Mouse (Mus musculus): ENCODE data around the gene Lrrc17. TPM values are rescaled to one million over a fixed set of nuclear protein-coding genes. Genes with fewer than 3 reads are reported as not detected.

Gene Lrrc17
- 2.0 and 2.5 TPM in 2 replicates for polyA plus RNA-seq (2015; fragmentation: Nextera tagmentation; extraction: Ambion mirVana)

- H3K4me1 ChIP-seq (replicated peaks) = no peaks in the 10 kb centered on the region
- H3K36me3 ChIP-seq (replicated peaks) = no peaks in the 10 kb centered on the region
- H3K4me2 ChIP-seq = no peak within 1 kb of the TSS
- WGBS (ENCODE audit: insufficient replicate concordance) = 59% methylated on average over 17 of the region's 17 CpGs
- H3K27ac ChIP-seq (replicated peaks) = no peak within 1 kb of the TSS
- H3K9ac ChIP-seq = no peak within 1 kb of the TSS
- H3K27me3 ChIP-seq = no peaks in the 10 kb centered on the region
- no peak for ATAC-seq (ENCODE audit: insufficient read depth)
- no peak within 1 kb of the TSS for H3K4me3 ChIP-seq (replicated peaks)
- H3K9me3 ChIP-seq (replicated peaks) = no peaks in the 10 kb centered on the region
These were observed at the start of gene Lrrc17 for GRCm38 (mm10) chr5:21543409-21544201. Lrrc17 (plus strand) TSS chr5:21543559.

DNA sequence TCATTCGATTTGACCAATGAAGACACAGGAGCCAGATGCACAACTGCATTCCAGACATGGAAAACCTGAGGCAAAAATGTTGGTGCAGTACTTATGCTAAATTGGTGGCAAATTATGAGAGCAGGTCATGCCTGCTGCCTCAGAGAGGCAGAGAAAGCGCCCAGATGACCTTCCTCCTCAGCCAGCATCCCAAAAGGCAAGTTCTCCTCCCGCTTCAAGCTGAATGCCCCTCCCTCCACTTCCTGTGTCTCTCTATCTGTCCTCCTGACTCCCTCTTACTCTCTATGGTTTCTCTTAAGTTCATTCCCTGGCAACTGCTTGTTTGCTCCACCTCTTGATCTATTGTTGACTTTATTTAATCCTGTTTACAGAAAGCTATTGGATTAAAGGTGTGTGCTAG, 48.6 kb upstream of the Lrrc17 start:
- Histone ChIP-seq H3K9me3 (replicated peaks) (no peaks in the 10 kb centered on the region), H3K36me3 (replicated peaks) (no peaks in the 10 kb centered on the region), H3K9ac (no peak overlapping the region), H3K27me3 (no peaks in the 10 kb centered on the region), H3K4me3 (replicated peaks) (no peak overlapping the region), H3K27ac (replicated peaks) (no peak overlapping the region), H3K4me1 (replicated peaks) (no peaks in the 10 kb centered on the region), H3K4me2 (no peak overlapping the region)
- 25% methylated on average over 3 of the region's 3 CpGs for WGBS (ENCODE audit: insufficient replicate concordance)
- ATAC-seq (ENCODE audit: insufficient read depth) = no peak

DNA sequence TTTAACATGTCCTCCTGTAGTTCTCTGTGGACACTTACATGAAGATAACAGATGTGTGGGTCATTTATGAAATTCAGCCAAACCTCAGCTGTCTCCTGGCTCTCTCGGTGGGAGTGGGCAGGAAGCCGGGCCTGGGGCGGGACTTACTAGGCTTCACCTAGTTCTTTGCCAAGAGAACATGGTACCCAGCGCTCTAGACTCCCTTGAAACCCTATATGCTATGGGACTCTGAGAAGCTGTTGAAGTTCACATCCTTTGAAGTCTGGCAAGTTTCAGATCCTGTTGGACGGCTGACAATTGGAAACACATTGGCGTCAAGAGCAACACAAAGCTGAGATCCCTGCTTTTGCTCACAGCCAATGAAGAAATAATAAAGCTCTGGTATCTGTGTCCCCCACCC, 47.0 kb upstream of the Lrrc17 start:
- H3K27ac ChIP-seq (replicated peaks) = no peak overlapping the region
- 67% methylated on average over 6 of the region's 6 CpGs for WGBS (ENCODE audit: insufficient replicate concordance)
- ATAC-seq (ENCODE audit: insufficient read depth) = no peak

DNA sequence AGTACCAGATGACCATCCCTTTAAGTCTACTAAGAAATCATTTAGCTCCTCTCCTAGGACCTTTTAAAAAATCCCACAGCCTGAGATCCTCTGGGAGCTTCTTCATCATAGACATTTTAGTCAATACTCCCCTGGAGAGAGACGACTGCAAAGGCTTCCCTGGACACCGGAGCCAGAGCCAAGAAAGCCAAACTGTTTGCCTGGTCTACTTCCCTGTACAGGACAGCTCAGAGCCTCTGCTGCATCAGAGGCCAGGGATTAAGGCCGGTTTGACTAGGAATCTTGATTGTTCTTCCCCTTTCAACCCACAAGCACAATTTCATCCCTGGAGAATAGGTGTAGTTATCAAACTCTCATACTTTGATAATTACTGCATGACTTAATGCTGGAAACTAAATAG, 46.5 kb upstream of the Lrrc17 start:
- no peaks in the 10 kb centered on the region for H3K27me3 ChIP-seq
- ATAC-seq (ENCODE audit: insufficient read depth) = no peak
- no peaks in the 10 kb centered on the region for H3K4me1 ChIP-seq (replicated peaks)
- no peak overlapping the region for H3K4me3 ChIP-seq (replicated peaks)
- no peak overlapping the region for H3K9ac ChIP-seq
- no peak overlapping the region for H3K27ac ChIP-seq (replicated peaks)
- no peaks in the 10 kb centered on the region for H3K36me3 ChIP-seq (replicated peaks)
- WGBS (ENCODE audit: insufficient replicate concordance) = 60% methylated on average over 3 of the region's 3 CpGs
- H3K9me3 ChIP-seq (replicated peaks) = no peaks in the 10 kb centered on the region
- no peak overlapping the region for H3K4me2 ChIP-seq

More for the DNA sequence above, 47.0 kb upstream of the Lrrc17 start:
- no peaks in the 10 kb centered on the region for H3K36me3 ChIP-seq (replicated peaks)
- H3K4me1 ChIP-seq (replicated peaks) = no peaks in the 10 kb centered on the region
- no peak overlapping the region for H3K4me2 ChIP-seq
- H3K9ac ChIP-seq = no peak overlapping the region
- no peaks in the 10 kb centered on the region for H3K27me3 ChIP-seq
- no peak overlapping the region for H3K4me3 ChIP-seq (replicated peaks)
- H3K9me3 ChIP-seq (replicated peaks) = no peaks in the 10 kb centered on the region

- H3K4me3 ChIP-seq (replicated peaks) = no peak overlapping the region
- 69% methylated on average over 2 of the region's 2 CpGs for WGBS (ENCODE audit: insufficient replicate concordance)
- no peak for ATAC-seq (ENCODE audit: insufficient read depth)
These were observed 44.9 kb upstream of the Lrrc17 start for GRCm38 (mm10) chr5:21498490-21498889.

DNA sequence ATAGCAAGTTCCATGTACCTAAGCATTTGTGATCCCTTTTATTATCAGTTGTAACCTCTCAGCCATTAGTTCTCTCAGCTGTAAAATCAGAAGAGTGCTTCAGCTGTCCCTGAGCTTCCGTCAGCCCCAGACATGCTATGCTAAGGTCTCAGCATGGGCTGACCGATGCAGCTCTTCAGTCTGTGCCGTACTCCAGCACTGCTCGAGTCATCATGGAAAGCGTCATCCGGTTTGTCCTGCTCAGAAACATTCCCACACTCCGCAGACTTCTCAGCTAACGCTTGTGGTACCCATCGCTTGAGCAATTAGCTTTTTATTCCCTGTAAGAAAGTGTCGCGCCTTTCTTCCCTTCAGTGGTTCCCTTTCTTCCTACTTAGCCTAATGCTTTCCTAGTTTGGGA, 44.4 kb upstream of the Lrrc17 start:
- H3K4me2 ChIP-seq = no peak overlapping the region
- H3K4me3 ChIP-seq (replicated peaks) = no peak overlapping the region
- H3K9me3 ChIP-seq (replicated peaks) = no peaks in the 10 kb centered on the region
- no peaks in the 10 kb centered on the region for H3K4me1 ChIP-seq (replicated peaks)
- H3K9ac ChIP-seq = no peak overlapping the region
- no peak for ATAC-seq (ENCODE audit: insufficient read depth)
- no peak overlapping the region for H3K27ac ChIP-seq (replicated peaks)
- H3K36me3 ChIP-seq (replicated peaks) = no peaks in the 10 kb centered on the region
- WGBS (ENCODE audit: insufficient replicate concordance) = 82% methylated on average over 11 of the region's 11 CpGs
- no peaks in the 10 kb centered on the region for H3K27me3 ChIP-seq

More at GRCm38 (mm10) chr5:21498490-21498889, 44.9 kb upstream of the Lrrc17 start:
- Histone ChIP-seq H3K27me3 (no peaks in the 10 kb centered on the region), H3K9me3 (replicated peaks) (no peaks in the 10 kb centered on the region), H3K27ac (replicated peaks) (no peak overlapping the region), H3K4me1 (replicated peaks) (no peaks in the 10 kb centered on the region), H3K36me3 (replicated peaks) (no peaks in the 10 kb centered on the region), H3K9ac (no peak overlapping the region), H3K4me2 (no peak overlapping the region)

- no peaks in the 10 kb centered on the region for H3K4me1 ChIP-seq (replicated peaks)
- H3K36me3 ChIP-seq (replicated peaks) = no peaks in the 10 kb centered on the region
- H3K27ac ChIP-seq (replicated peaks) = no peak overlapping the region
- no peaks in the 10 kb centered on the region for H3K27me3 ChIP-seq
- WGBS (ENCODE audit: insufficient replicate concordance) = 72% methylated on average over 10 of the region's 10 CpGs
- ATAC-seq (ENCODE audit: insufficient read depth) = no peak
- no peak overlapping the region for H3K4me3 ChIP-seq (replicated peaks)
- no peak overlapping the region for H3K4me2 ChIP-seq
- no peaks in the 10 kb centered on the region for H3K9me3 ChIP-seq (replicated peaks)
- no peak overlapping the region for H3K9ac ChIP-seq
These were observed 43.2 kb upstream of the Lrrc17 start for GRCm38 (mm10) chr5:21500133-21500532.

DNA sequence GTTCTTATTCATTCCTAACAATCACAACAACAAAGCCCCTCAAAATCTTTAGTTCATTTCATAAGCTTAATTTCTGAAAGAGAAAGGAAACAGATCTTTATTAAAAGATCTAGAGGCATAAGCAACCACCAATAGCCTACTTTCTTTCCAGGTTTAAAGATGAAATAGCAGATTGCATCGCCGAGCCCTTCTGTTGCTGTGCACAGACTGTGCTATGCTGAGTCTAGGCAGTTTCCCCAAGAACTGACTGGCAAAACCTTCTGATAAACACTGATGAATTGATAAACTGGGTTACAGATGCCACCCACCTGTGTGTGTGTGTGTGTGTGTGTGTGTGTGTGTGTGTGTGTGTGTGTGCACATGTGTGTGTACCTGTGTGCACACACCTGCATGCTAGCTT, 42.4 kb upstream of the Lrrc17 start:
- Histone ChIP-seq H3K4me3 (replicated peaks) (no peak overlapping the region), H3K36me3 (replicated peaks) (no peaks in the 10 kb centered on the region), H3K27me3 (no peaks in the 10 kb centered on the region), H3K9me3 (replicated peaks) (no peaks in the 10 kb centered on the region), H3K4me2 (no peak overlapping the region), H3K9ac (no peak overlapping the region), H3K27ac (replicated peaks) (no peak overlapping the region), H3K4me1 (replicated peaks) (no peaks in the 10 kb centered on the region)
- 68% methylated on average over 2 of the region's 2 CpGs for WGBS (ENCODE audit: insufficient replicate concordance)
- no peak for ATAC-seq (ENCODE audit: insufficient read depth)

DNA sequence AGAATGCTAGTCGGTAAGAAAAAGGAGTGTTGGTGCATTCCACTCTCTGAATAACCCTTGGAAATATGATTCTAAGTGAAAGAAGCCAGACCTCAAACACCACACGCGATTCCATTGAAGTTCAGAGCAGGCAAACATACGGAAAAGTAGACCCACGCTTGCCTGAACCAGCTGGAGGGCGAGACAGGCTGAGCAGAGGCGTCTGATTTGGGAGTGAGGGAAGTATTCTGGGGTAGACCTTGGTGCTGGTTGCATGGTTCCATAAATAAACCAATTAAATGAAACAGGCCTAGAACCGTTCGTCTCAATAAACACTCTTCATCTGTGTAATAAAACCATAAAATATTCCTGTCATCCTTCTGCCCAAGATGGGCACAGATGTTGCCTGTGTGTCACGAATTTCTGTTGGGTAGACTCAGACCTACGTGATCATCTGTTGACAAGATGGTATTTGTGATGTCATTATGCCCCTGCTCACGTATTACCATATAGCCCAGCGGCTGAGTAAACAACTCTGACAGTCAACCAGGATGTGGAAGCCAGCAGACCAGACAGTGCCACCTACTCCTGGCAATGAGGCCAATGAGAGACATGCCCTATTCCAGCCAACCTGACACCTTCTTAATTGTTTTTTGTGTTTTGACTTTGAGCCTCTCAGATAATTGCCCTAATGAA, 40.3 kb upstream of the Lrrc17 start:
- Histone ChIP-seq H3K9ac (no peak overlapping the region), H3K4me1 (replicated peaks) (no peaks in the 10 kb centered on the region), H3K27me3 (no peaks in the 10 kb centered on the region), H3K36me3 (replicated peaks) (no peaks in the 10 kb centered on the region), H3K4me2 (no peak overlapping the region), H3K4me3 (replicated peaks) (no peak overlapping the region), H3K9me3 (replicated peaks) (no peaks in the 10 kb centered on the region), H3K27ac (replicated peaks) (no peak overlapping the region)
- WGBS (ENCODE audit: insufficient replicate concordance) = 65% methylated on average over 13 of the region's 13 CpGs
- no peak for ATAC-seq (ENCODE audit: insufficient read depth)

DNA sequence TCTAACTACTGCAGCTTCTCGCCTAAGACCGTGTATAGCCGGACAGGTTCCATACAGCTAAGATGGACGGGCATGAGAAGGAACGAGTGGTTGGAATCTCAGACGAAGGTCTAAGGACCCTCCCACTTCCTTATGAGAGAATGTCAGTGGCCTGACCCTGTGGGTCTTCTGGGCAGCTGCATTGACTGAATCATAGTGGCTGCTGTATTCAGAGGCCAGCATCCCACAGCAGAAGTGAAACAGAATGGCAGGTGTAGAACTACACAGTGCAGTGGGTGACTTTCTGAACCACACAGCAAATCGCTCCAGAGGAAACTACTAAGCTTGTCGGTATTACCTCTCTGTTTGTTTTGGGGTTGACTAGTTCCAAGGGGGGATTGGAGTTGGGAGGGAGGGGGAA, 38.2 kb upstream of the Lrrc17 start:
- no peaks in the 10 kb centered on the region for H3K27me3 ChIP-seq
- no peak overlapping the region for H3K4me3 ChIP-seq (replicated peaks)
- no peak overlapping the region for H3K27ac ChIP-seq (replicated peaks)
- H3K4me2 ChIP-seq = no peak overlapping the region
- H3K9ac ChIP-seq = no peak overlapping the region
- H3K9me3 ChIP-seq (replicated peaks) = no peaks in the 10 kb centered on the region
- no peaks in the 10 kb centered on the region for H3K36me3 ChIP-seq (replicated peaks)
- H3K4me1 ChIP-seq (replicated peaks) = no peaks in the 10 kb centered on the region
- 66% methylated on average over 8 of the region's 8 CpGs for WGBS (ENCODE audit: insufficient replicate concordance)
- ATAC-seq (ENCODE audit: insufficient read depth) = no peak

DNA sequence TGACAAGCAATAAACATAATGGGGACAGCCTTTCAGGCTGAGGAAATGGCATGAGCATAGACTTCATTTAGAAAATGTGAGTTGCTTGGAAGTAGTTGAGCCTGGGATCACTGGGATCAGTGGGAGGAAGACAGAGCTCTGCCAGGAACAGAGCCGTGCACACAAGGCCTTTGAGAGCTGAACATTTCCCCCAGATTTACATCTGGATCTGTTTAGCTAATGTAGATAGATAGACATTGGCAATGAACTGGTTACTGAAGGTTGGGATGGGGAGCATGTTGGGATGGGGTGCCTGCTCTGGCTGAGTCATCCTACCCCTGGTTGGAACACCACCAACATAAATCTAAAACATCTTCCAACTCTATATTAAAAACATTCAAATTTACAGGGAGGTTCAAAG, 36.5 kb upstream of the Lrrc17 start:
- H3K4me1 ChIP-seq (replicated peaks) = no peaks in the 10 kb centered on the region
- 51% methylated on average over 1 of the region's 1 CpGs for WGBS (ENCODE audit: insufficient replicate concordance)

More for the DNA sequence above, 36.5 kb upstream of the Lrrc17 start:
- Histone ChIP-seq H3K4me2 (no peak overlapping the region), H3K4me3 (replicated peaks) (no peak overlapping the region), H3K27me3 (no peaks in the 10 kb centered on the region), H3K36me3 (replicated peaks) (no peaks in the 10 kb centered on the region), H3K9me3 (replicated peaks) (no peaks in the 10 kb centered on the region), H3K9ac (no peak overlapping the region), H3K27ac (replicated peaks) (no peak overlapping the region)
- ATAC-seq (ENCODE audit: insufficient read depth) = no peak

Data from liver, embryonic 15.5 days (tissue).